Mouse (Mus musculus) MEL-GATA-1-ER (cell line): ENCODE data around the gene Cmtm4.

Experiments used
- DNase-seq: peaks from one replicate; pipeline ENCODE4 v3.0.0-alpha.2; 2012; ENCODE audit warnings: low read depth; ENCODE audit errors: extremely low read depth

The Cmtm4 gene

GRCm38 (mm10) chr8:104375959-104376358 is 19.6 kb downstream of the Cmtm4 start:
- no peak for DNase-seq

- no peak for DNase-seq
These were observed 20.5 kb downstream of the Cmtm4 start for GRCm38 (mm10) chr8:104374864-104375846.

GRCm38 (mm10) chr8:104374269-104374668 is 21.3 kb downstream of the Cmtm4 start:
- DNase-seq, result no peak

- no peak for DNase-seq
These were observed 21.8 kb downstream of the Cmtm4 start for GRCm38 (mm10) chr8:104373779-104374178.

- no peak for DNase-seq
These were observed 24.5 kb downstream of the Cmtm4 start for GRCm38 (mm10) chr8:104371121-104371520.

DNA sequence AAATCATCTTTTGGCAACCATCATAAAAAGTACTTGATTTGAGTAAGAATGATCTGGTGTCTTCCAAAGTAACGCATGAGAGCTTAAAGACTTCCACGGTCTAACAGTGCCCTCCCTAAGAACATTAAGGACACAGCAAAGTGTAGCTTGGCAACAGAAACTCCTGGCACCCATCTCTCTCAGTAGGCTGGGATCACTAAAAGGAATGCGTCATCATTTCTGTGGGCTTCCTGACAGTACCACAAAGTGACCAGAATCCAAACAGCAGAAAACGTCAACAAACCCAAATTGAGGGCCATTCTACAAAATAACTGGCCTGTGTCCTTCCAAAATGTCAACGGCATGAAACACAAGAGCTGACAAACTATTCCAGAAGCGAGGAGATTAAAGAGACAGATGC is 25.5 kb downstream of the Cmtm4 start:
- DNase-seq, result no peak

DNA sequence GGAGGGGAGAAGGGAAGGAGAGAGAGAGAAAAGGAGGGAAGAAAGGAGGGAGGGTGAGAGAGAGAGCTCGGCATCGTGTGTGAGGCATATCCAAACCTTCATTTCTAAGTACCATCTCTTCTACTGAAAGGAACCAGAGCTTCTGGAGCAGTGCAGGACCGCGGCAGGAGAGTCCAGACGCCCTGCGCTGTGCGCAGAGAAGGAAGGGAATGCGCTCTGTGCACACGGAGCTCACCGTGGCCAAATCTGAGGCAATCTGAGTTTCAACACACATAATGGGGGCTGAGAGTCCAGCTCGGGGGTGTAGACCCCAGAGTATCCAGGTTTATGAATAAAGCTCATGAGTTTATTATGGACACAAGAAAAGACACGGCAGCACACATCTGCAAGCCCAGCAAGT is 26.0 kb downstream of the Cmtm4 start:
- DNase-seq, result no peak

- no peak for DNase-seq
These were observed 28.2 kb downstream of the Cmtm4 start for GRCm38 (mm10) chr8:104367398-104367797.

- DNase-seq, result no peak
These were observed 29.9 kb downstream of the Cmtm4 start for GRCm38 (mm10) chr8:104365695-104366094.

DNA sequence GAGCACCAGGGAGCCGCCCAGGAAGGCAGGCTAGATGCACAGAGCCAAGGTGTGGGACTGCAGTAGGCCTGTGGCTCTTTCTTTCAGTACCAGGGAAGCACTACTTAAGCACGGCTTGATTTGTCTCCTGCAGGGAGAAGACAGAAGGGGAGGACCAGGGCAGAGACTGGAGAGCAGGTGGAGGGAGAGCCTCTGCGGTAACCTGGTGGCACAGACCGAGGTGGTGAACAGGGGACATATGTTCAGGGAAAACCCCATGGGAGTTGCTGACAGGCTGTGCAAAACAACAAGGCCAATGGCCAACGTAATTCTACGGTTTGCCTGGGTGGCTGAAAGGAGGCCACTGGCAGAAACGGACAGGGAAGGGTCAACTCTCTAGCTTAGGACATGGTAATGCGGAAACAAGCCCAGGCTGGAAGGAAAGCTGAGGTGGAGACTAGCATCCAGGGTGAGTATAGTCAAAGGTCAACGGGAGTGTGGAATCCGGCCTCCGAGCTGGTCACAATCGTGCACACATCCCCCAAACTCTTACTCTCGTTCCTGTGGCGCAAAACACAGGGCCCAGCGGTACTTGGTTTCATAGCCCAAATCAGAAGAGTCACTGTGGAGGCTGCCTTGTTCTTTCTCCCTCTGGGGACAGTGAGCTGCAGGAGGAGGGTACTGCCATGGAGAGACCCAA is 35.7 kb downstream of the Cmtm4 start:
- DNase-seq, result no peak

- no peak for DNase-seq
These were observed 37.0 kb downstream of the Cmtm4 start for GRCm38 (mm10) chr8:104358637-104359036.

DNA sequence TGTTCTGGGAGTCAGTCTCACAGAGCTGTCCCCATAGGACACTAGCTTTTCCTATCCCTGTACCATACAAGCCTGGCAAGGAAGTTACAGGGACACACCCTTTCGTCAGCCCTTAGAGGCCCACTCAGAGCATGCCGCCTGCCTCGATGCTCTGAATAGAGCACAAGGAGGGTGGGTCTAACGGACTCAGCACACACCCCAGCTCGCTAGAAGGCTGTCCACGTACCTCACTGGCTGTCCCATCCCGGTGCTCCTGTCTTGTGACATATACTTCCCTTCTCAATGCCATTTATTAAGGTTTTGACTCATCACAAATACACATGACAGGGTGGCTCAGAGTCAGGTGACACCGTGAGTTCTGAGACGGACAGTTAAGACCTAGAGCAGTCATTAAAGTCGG is 41.1 kb downstream of the Cmtm4 start:
- DNase-seq, result no peak

GRCm38 (mm10) chr8:104353186-104353585 is 42.4 kb downstream of the Cmtm4 start:
- DNase-seq, result no peak

- DNase-seq, result no peak
These were observed 45.6 kb downstream of the Cmtm4 start for GRCm38 (mm10) chr8:104350047-104350446.

DNA sequence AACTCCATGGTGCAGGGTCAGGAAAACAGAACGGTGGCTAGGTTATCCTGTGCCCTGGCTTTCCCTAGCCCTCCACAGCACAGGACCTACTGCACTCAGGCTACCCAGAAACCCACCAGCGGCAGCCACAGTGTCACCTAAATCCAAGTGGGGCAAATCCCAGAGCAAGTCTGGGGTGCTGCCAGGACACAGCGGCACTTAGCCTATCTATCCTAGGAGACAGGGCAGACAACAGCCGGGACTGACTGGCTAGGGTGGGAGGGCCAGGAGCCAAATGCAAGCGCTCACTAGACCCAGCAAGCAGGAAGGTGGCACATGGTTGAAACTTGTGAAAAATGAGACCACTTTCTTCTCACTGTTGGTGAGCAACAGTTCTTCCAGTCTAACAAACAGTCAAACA is 46.6 kb downstream of the Cmtm4 start:
- no peak for DNase-seq

DNA sequence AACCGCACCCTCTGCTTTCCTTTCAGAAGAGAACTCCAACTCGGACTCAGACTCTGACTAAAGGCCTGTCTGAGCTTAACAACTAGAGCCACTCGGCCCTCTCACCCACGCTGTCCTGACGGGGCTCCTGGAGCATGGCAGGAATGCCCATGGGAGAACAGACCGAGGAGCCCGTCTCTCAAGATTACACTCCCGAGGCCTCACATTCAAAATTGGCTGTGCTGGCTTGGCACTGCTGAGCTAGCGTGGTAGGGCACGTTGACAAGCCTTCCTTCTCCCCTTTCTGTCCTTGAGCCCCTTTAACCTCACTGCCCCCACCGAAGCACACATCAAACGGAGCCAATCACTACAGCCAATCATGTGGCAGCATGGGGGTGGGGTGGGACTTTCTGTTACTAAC is 48.9 kb downstream of the Cmtm4 start:
- DNase-seq, result no peak

DNA sequence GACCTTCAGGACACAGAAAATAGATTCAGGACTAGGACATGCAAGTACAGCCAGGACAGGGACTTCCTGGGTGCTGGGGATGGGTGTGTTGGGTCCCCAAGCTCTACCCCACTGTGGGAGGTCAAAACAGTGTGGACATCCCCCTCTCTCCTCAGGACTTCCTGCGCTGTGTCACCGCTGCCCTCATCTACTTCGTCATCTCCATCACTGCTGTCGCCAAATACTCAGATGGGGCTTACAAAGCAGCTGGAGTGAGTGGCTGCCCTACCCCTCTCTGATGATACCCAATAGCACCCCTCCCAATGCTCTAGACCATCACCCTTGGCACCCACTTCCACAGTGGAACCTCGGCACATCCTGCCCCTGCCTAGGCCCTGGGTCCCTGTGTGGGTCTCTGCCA is 51.0 kb downstream of the Cmtm4 start:
- no peak for DNase-seq

GRCm38 (mm10) chr8:104343957-104344356 is 51.6 kb downstream of the Cmtm4 start:
- no peak for DNase-seq

DNA sequence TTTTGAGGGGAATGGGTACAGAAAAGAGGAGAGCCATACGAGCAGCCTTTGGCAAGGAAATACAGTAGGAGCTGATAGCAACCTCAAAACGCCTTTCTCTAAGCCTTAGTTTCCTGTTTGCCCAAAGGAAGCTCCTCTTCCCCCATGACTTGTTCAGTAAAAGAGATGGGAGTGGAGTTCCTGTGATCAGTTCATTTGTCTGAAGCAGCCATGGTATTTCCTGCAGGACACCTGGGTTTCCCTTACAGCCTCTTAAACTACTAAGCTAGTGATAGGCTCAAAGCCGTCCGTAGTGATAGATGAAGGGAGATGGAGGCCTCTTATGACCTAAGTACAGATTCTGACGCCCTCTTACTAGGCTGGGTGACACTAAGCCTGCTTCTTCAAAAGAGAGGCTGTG is 53.2 kb downstream of the Cmtm4 start:
- no peak for DNase-seq

DNA sequence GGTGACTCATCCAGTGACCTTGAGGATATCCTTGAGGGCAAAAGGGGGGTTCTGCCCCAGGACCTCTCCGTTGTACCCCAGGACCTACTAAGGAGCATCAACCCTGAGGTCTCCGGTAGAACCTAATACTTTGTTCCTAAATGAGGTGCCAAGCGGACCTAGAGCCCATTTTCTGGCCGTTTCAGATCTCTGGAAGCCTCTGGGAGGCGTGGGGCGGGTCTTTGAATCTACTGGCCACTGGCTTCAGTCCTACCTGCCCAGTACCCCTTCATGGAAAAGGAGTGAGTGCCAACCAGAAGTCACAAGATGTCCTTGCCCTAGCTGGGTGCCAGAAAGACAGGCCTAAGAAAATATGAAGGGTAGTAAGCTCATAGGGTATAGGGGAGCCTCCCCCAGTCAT is 53.9 kb downstream of the Cmtm4 start:
- DNase-seq, result no peak

GRCm38 (mm10) chr8:104341106-104341561 is 54.5 kb downstream of the Cmtm4 start:
- DNase-seq, result peak; percentile 79
